Mouse (Mus musculus): ENCODE measurements around the gene Mrtfb.

Gene Mrtfb

DNA sequence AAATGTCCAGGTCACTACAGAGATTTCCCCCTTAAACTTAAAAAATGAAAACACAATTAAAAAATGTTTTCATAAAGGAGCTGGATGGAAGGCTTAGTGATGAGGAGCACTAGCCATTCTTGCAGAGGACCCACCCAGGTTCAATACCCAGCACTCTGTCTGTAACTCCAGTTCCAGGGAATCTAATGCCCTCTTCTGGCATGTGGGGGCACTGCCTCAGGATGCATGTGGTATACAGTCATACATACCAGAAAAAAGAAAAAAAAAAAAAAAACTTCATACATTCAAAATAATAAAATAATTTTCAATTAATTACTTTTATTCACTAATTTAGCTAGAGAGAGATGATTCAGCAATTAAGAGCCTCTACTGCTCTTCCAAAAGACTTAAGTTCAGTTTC is 95.0 kb downstream of the Mrtfb start:
- DNase-seq (ENCODE audit: low read depth, low spot score): no peak

DNA sequence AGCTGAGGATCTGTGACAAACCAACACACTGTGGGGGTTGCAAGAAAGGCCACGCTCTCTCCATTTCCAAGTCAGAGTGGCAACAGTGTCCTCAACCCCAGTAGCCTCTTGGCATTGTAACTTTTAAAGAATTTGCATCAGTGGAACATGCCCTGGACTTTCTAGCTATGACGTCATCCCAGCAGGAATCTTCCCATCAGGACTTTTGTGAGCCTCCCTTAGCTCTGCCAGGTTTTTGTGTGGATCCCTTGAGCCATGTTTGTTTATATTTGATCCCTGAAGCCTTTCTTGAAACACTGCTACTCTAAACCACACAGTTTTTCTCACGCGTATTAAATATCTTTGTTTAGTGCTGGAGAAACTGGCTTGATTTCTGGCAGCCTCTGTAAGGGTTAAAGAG is 97.6 kb downstream of the Mrtfb start:
- no peak for DNase-seq (ENCODE audit: low read depth, low spot score)

DNA sequence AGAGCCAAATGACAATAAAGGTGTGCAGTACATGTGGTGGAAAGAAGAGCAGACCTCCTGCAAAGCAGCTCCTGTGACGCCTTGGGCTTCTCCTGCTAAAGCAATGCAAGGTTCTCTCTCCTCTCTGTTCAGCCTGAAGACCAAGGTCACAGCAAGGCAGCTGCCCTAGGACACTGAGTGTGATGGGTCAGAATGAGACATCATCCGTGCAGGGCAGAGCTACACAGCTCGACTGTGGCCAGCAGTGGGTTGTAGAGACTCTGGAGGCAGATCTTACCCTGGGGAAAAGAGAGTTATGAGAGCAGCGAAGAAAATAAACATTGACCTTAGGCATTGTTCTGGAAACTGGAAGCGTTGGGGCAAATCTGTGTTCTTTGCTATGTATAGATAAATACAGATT is 98.2 kb downstream of the Mrtfb start:
- DNase-seq (ENCODE audit: low read depth, low spot score): no peak

DNA sequence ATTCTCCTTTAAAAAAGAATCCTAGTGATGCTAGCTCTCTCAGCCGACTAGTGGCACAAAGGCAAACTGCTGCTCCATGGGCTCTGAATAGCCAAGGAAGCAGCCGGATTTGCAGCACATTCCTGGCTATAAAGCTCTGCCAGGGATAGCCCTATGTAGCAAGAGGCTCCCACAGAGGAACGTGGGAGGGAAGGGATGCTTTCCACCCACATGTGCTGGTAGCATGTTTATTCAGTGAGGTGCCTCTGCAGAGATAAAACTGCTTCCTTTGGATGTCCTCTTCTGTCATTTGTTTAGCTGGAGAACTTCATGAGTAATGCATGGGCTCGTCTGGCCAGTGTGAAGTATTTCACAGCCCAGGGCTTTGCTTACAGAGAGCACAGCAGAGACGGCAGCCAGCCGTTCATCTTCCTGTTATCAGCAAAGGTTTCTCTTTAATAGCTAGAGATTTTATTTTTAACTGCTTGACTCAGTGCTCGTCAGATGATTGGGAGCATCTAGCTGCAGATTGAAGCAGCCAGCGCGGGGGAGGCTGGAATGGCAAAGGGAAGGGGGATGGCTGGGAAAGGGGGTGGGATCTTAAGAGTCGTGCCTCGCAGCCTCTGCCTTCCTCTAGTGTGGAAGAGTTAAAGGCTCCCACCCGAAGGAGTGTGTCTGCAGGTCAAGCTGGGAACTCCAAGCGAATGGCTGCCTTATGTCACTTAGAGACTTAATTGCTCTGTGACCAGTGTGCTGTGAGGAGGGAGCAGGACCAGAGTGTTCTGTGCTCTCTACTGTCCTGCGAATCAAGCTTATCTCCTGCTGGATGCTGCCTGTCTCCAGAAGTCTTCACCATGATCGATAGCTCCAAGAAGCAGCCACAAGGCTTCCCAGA is 101.8 kb downstream of the Mrtfb start:
- DNase-seq (ENCODE audit: low read depth, low spot score): peak; percentile 59

DNA sequence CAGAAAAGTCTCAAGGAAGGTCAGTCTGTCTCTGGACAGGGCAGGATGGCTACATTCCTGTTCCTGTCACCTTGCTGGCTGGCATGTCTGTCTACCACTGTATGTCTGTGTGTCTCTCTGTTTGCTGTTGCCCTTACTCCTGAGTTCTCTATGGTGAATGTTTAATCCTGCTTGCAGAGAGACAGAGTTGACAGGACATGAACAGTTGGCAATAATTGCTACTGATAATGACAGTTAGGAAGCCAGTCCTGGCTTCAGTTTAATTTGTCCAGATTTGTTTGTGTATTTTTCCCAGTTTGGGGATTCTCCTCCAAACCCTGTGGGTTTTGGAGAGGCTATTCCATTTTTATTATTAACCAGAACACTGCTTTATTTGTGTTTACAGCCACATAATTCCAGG is 102.5 kb downstream of the Mrtfb start:
- no peak for DNase-seq (ENCODE audit: low read depth, low spot score)

DNA sequence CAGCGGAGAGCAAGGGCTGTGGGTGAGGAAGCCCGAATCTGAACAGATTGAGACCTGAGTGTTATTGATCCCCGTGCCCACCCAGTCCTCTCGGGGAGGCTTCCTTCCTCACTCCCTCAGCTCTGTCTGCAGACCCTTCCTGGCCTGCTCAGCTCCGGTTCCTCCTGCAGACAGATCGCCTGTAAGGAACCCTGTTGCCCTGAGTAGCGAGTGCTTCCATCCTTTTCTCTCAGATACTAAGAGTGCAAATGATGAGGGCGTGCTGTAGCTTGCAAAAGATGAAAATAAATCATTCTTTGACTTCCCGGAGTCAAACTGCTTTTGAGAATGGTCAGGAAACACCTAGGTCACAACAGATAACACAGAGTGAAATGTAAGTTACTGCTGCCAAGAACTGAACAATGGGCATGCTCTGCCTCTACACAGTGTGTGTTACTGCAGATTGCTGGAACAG is 103.2 kb downstream of the Mrtfb start:
- no peak for DNase-seq (ENCODE audit: low read depth, low spot score)

DNA sequence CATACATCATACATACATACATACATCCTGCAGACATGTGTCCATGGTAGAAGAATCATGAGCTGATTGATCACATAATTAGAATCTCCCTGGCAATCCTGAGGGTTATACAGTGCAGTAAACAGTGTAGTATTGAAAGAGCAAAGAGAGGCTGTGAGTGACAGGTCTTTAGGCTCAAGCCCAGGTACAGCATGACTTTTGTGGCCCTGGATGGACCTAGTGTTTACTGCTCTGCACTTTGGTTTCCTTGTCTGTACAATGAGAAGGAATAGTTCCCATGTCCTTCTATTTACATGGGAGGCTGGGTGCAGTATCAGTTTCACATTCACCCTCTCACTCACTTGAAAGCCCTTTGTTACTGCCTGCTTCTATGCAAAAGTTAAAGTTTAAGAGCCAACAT is 103.9 kb downstream of the Mrtfb start:
- no peak for DNase-seq (ENCODE audit: low read depth, low spot score)

DNA sequence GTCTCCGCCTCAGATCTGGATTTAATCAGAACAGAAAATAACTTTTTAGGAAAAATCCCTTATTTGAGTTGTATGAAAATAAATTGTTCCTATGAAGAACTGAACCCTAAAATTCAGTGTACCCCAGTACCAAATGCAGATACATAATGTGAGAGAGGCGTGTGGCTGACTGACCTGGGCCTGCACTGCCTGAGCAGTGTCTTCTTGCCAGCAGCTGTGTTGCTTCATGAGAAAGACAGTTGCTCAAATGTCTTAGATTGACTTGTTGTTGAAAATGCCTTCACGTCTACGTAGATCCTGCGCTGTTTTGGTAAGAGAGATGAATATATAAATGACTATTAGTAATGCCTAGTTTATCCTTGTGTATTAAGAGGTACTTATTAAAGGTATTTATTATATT is 104.6 kb downstream of the Mrtfb start:
- no peak for DNase-seq (ENCODE audit: low read depth, low spot score)

DNA sequence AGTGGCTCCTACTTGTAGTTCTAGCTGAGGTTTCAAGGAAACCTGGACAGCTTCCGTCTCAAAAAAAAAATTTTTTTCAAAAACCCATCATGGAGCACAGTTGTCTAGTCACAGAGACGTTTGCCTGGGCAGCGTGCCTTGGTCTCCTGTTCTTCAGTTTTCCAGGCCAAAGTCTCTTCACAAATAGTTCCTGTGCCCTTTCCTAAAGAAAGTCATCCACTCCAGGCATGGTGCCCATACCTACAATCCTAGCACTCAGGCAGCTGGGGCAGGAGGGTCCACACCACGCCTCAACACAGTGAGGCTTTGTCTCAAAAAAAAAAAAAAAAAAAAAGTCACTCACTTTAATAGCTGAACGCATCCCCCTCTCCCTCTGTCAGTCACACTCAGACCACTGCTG is 106.9 kb downstream of the Mrtfb start:
- DNase-seq (ENCODE audit: low read depth, low spot score): no peak

DNA sequence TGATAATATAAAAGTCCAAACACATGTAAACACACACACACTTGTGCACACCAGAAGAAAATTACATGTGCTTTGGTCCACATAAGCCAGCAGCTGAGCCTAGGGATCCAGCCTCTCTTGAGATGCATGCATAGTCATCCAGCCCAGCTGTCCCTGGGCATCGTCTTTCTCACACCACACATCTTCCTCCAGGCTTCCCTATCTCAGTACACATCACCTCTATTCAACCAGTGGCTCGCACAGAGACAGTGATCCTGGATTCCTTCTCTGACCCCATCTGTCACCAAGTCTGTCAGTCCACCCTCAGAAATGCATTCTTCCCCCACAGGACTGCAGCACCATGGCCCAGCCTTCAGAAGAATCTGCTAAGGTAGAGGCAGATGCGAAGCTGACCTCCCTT is 107.9 kb downstream of the Mrtfb start:
- DNase-seq (ENCODE audit: low read depth, low spot score): no peak

DNA sequence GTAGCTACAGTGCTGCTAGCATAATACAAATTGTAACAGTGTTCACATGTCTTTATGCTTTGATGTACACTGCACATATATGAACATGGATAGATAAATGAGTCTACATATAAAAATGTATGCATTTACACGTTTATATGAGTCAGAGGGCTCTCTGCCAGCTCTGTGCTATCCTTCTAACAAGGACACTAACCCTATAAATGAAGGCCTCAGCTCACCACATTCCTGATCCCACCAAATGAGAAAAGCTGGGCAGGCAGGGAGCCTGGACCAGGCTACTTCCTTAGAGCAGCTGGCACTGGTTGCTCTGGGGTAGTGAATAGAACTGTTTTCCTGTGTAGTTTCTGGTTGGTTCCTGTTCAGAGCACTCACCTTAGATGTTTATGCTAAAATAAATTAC is 110.0 kb downstream of the Mrtfb start:
- no peak for DNase-seq (ENCODE audit: low read depth, low spot score)

DNA sequence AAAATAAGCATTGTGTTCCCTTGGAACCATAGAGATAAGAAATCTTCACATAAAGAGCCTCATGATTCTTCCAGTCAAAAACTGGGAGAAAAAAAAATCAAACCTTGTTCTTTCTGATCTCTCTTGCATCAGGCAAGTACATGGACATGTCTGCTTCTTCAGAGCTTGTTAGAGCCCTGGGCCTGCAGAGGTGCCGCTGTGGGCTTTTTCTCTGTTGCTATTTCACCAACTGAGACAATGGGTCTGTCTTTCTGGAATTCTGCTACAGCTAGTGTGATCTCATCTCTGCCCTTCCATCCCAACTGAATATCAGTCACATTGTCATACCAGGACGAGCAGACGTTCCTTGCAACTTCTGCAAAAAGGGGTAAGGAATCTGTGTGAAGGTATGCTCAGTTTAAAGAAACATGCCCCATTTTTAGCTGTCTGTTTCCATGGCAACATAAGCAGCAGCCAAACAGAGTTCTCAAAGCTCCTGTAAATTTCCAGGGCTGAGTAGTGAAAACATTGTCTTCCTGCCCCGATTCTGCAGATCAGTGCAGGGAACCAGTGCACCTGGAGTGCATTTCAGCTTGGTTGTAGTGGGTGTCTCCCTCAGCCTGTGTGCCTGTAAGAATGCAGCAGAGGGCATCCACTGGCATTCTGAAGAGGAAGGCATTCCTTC is 110.7 kb downstream of the Mrtfb start:
- DNase-seq (ENCODE audit: low read depth, low spot score): peak; percentile 33

DNA sequence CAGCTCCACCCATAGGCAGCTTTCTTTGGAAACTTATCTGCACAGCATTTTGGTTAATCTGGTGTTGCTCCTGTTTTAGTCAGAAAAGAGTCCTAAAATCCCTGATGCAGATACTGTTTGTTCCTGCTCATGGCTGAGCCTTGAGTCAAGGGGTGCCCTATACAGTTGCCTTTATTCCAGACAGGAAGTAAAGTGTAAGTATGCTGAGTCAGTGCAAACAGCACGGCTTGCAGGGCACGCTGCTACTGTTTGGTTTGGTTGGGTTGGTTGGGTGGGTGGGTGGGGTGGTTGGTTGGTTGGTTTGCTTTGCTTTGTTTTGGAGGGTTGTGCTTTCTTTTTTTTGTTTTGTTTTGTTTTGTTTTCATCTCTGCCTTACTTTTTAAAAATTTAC is 111.2 kb downstream of the Mrtfb start:
- no peak for DNase-seq (ENCODE audit: low read depth, low spot score)

DNA sequence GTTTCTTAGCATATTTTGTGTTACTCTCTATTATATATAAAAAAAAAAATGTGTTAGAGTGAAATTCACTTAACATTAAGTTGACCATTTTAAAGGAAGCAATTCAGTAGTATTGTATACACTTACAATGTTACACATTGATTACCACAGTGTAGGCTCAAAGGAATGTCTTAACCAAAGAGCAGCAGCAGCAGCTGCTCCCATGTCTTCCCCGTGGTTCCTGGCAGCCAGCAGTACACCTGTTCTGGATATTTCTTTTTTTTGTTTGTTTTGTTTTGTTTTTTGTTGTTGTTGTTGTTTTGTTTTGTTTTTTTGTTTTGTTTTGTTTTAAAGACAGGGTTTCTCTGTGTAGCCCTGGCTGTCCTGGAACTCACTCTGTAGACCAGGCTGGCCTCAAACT is 112.4 kb downstream of the Mrtfb start:
- DNase-seq (ENCODE audit: low read depth, low spot score): no peak

DNA sequence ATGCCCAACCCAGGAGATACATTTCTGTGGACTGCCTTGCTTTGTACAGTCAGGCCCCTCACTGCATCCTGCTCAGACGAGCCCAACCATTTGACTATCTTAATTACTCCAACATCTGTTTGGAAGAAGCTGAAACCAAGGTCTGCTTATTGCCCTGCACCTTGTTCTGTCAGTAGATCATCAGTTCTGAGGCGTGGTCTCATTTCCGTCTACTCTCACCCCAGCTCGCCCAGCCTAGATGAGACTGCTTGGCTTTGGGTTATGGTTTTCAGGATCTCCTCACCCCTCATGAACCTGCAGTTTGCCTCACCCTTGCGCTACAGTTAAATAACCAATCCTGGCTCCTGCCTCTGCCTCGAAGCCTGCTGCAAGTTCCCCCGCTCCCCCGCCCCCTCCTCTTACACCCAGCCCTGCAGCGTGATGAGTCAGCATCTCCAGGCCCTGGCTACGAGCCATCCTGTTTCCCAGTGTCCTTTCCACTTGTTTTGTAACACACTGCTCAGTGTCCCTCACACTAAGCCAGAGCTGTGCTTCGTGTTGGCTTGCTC is 115.5 kb downstream of the Mrtfb start:
- peak; percentile 33 for DNase-seq (ENCODE audit: low read depth, low spot score)

DNA sequence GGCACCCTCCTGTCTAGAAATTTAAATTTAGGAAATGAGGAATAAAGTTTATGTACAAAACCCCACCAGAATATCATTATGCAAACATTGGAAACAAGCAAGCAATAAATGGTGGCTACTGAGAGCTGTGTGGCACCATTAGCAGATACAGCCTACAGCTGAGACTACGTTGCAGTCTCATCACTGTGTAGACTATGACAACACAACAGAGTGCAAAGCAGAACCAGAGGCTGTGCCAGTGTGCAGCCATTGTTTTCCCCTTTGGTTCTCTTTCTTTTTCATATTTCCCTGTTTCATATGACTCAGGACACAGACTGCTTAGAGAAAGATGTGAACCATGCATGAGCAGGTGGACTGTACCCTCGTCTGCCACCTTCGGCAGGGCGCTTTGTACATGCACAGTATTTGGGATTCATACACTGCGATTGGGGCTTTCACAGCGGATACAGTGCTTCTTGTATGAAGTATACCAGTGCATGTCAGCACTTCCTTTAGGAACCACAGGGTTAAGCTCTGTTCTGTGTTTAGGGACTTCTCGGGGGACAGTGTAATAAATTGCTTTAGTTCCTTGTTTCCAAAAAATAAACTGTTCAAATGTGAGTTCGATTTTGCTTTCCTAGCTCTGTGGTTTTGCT is 116.7 kb downstream of the Mrtfb start:
- DNase-seq (ENCODE audit: low read depth, low spot score): no peak

DNA sequence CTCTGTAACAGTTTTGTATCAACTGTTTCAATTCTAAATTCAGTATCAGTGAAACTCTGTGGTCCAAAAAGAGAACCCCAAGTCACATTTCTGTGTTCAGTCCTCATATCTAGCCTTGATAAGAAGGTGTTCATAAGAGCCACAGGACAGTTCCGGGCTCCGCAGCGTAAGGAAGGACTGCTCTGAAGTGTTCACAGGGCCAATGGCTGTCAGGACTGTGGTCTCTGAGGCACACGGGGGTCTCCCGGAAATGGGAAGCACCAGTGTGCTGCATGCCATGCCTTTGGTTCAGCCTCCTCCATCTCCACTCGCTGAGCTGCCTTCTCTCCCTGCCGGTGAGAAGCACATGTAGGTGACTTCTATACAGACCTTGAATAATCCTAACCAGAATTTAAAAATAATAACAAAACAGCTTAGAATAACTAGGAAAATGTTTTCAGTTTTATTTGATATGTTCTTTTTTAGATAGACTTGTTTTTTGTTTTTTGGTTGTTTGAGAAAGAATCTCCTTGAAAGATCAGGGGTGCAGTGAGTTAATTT is 120.7 kb downstream of the Mrtfb start:
- DNase-seq (ENCODE audit: low read depth, low spot score): no peak

DNA sequence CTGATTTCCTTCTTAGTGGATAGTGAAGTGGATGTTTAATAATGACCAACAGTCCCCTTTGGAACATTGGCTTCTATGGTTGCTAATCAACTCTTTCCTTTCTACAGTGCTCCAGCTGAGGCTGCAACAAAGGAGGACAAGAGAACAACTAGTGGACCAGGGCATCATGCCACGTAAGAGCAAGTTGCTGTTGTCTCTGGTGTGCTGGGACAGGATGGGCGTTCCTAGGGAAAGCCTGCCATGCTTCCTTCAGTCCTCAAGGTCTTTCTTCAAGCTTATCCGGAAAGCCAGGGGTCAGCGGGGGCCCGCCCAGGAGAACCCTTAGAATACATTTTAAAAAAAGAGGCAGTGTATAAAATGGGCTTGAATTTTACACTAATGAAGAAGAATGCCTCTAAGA is 121.9 kb downstream of the Mrtfb start:
- no peak for DNase-seq (ENCODE audit: low read depth, low spot score)

DNA sequence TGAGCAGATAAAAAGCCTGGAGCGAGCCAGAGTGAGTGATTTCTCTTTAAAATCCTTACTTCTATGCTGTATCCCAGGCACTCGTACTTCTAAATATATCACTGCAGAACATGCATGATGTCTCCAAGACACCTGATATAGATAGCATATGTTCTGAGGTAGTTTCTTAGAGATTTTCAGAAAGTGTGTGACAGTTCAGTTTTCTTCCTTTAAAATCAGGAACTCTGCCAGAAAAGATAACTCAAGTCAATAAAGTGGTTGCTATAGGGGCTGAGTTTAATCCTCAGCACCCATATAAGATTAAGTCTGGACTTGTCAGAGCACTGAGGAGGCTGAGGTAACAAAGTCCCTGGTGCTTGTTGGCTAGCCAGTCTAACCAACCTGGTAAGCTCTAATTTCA is 123.6 kb downstream of the Mrtfb start:
- DNase-seq (ENCODE audit: low read depth, low spot score): no peak

DNA sequence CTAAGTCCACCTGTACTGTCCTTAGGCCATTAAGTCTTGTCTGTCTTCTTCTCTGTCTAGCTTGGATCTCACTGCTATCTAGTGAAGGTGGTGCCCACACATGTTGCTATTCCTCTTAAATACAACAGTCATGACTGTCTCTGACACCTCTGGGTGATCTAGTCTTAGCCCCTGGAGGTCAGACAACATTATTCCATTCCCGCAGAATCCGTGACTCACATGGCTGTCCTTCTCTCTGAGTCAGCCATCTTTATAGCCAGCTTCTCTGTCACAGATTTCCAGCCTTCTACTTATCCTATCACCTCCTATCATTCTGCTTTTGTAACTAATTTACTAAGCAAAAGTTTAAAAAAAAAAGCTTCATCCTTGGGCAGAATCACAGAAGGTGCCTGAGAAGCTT is 125.5 kb downstream of the Mrtfb start:
- DNase-seq (ENCODE audit: low read depth, low spot score): no peak

DNA sequence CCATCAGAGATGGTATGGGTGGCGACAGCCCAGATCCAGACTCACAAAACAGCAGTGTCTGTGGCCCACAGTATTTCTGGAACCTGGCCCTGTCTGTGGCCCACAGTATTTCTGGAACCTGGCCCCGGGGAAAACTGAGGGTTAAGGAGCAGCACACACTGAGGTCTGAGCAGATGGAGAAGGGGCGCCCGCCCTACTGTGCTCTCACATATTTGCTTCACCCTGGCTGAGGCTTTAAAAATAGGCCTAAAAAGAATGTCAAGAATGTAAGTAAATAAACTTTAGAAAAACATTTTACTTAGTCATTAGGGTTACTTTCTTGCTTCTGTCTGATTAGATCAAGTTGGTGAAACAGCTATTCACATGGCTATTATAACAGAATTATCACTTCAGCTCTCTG is 131.0 kb downstream of the Mrtfb start:
- DNase-seq (ENCODE audit: low read depth, low spot score): no peak

DNA sequence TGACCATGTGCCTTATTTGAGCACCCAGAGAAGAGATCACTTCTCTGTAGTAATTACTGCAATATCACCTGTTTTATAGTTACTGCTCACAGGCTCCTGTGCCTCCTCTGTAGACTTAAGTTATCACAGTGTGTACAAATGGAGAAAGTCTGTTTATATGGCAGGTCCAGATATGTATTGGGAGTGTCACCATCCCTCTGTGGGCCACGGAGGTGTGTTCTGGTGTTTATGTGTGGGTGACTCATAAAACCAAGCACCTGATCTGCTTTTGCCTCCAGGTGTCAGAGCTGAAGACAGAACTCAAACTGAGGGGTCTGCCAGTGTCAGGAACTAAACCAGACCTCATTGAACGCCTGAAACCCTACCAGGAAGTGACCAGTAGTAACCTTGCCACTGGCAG is 144.1 kb downstream of the Mrtfb start:
- DNase-seq (ENCODE audit: low read depth, low spot score): no peak

Measured in forelimb bud, embryonic 11.5 days (tissue).